ENCODE assay signal across 8 mouse cellular contexts in the genomic region with DNA sequence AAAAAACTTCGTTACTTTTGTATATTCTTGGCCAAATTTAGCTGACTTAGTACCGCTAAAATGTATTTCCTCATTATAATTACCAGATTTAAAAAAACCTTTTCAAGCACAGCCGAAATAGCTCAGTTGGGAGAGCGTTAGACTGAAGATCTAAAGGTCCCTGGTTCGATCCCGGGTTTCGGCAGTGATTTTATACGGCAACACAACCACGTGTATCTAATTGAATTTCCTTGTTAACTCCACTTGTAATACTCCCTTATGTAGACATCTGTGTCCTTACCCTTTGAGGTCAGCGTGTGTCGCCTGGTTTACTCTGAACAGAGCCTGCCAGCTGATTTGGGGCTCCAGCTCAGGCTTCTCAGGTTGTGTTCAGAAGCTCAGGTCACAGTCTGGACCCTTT. TPM values are rescaled to one million over a fixed set of nuclear protein-coding genes. Genes with fewer than 3 reads are reported as not detected.
DNase-seq lines count a peak whose midpoint lies in the region; ATAC-seq lines count a peak whose summit lies in the region.

No protein-coding gene starts in this region.

- DNase-seq in ovary, postnatal 14 days (ENCODE audit: low spot score): peak; percentile 30
- no peak for DNase-seq in ovary, adult 18-20 months (ENCODE audit: low spot score)
- DNase-seq in cerebellum, postnatal 36 days: peak; percentile 67 to 79
- peak; percentile 29 to 34 for DNase-seq in gastrocnemius, postnatal 36 days
- DNase-seq in limb, embryonic 11.5 days (ENCODE audit: low spot score): peak; percentile 85
- peak; percentile 45 to 52 for DNase-seq in spleen, postnatal 14 days (ENCODE audit: low spot score in 2 of 2)

- H3K27me3 ChIP-seq in limb, embryonic 11.5 days (ENCODE audit: control insufficient read depth, insufficient read depth, low read length): no peaks in the 10 kb centered on the region
- H3K27me3 ChIP-seq in midbrain, embryonic 12.5 days: no peaks in the 10 kb centered on the region

- ATAC-seq in inflammation-experienced regulatory T-cells, adult 6 months: peak; percentile 45
- ATAC-seq in limb, embryonic 11.5 days (ENCODE audit: insufficient number of reproducible peaks, low FRiP score, low TSS enrichment, low read depth): peak; percentile 38; the same call in 1 of the 2 replicates
- ATAC-seq in midbrain, embryonic 12.5 days (ENCODE audit: low FRiP score, low read depth): peak; percentile 10; the same call in 1 of the 2 replicates

- intact Hi-C loops in gastrocnemius, postnatal 36 days (cut with DNase I): no loop called here

- peak overlapping the region; percentile 30; the same call in 1 of the 2 replicates for H3K4me2 ChIP-seq in limb, embryonic 11.5 days (ENCODE audit: low read depth, severe bottlenecking)
- peak overlapping the region; percentile 34 for H3K4me2 ChIP-seq in midbrain, embryonic 12.5 days (replicated peaks)

- WGBS in limb, embryonic 11.5 days: 2% methylated on average over 11 of the region's 11 CpGs
- 3% methylated on average over 11 of the region's 11 CpGs for WGBS in midbrain, embryonic 12.5 days

- H3K4me3 ChIP-seq in limb, embryonic 11.5 days (ENCODE audit: low read depth, low read length): no peak overlapping the region
- peak overlapping the region; percentile 23 for H3K4me3 ChIP-seq in midbrain, embryonic 12.5 days

- no peaks in the 10 kb centered on the region for H3K4me1 ChIP-seq in limb, embryonic 11.5 days (ENCODE audit: control insufficient read depth, insufficient read depth, low read length)
- H3K4me1 ChIP-seq in midbrain, embryonic 12.5 days: peaks cover 8% of the 10 kb centered on the region

- H3K36me3 ChIP-seq in limb, embryonic 11.5 days (ENCODE audit: control insufficient read depth, insufficient read depth, low read length): no peaks in the 10 kb centered on the region
- H3K36me3 ChIP-seq in midbrain, embryonic 12.5 days: no peaks in the 10 kb centered on the region

- no peak overlapping the region for H3K27ac ChIP-seq in limb, embryonic 11.5 days (replicated peaks; ENCODE audit: low read depth, low read length)
- no peak overlapping the region for H3K27ac ChIP-seq in midbrain, embryonic 12.5 days (replicated peaks)

- no peaks in the 10 kb centered on the region for H3K9me3 ChIP-seq in limb, embryonic 11.5 days (ENCODE audit: control insufficient read depth, low read length)
- no peaks in the 10 kb centered on the region for H3K9me3 ChIP-seq in midbrain, embryonic 12.5 days

- H3K9ac ChIP-seq in limb, embryonic 11.5 days (ENCODE audit: low read length): no peak overlapping the region
- H3K9ac ChIP-seq in midbrain, embryonic 12.5 days (replicated peaks): no peak overlapping the region

RNA-seq across cellular contexts. Expression of gene Osbp, which starts 36.4 kb away (rescaled TPM):
- total RNA-seq in gastrocnemius, postnatal 36 days (2021): 10 to 100 TPM; 57.0 to 60.8 TPM
- 1 to 10 TPM; 7.1 to 8.4 (median 8.3) TPM for polyA plus RNA-seq in inflammation-experienced regulatory T-cells, adult 6 months (2017; shearing (Covaris generic))
- polyA plus RNA-seq in limb, embryonic 11.5 days (2014; fragmentation: Nextera tagmentation; extraction: Ambion mirVana): 6.1 and 7.2 TPM in 2 replicates
- 4.7 and 5.0 TPM in 2 replicates for polyA plus RNA-seq in midbrain, embryonic 12.5 days (2016; fragmentation: Nextera tagmentation; extraction: Ambion mirVana)

RNA-seq across cellular contexts. Expression of gene Olfr1423, which starts 39.0 kb away (rescaled TPM):
- not detected for total RNA-seq in gastrocnemius, postnatal 36 days (2021)
- under 1 TPM in 1 of 3 experiments, not detected in 2; 0.16 TPM for polyA plus RNA-seq in inflammation-experienced regulatory T-cells, adult 6 months (2017; shearing (Covaris generic))
- not detected in 2 replicates for polyA plus RNA-seq in limb, embryonic 11.5 days (2014; fragmentation: Nextera tagmentation; extraction: Ambion mirVana)
- polyA plus RNA-seq in midbrain, embryonic 12.5 days (2016; fragmentation: Nextera tagmentation; extraction: Ambion mirVana): 0.04 TPM in 1 of 2 replicates, not detected in the other
